Mouse (Mus musculus): ENCODE measurements at regions not wholly inside any gene's neighbourhood (a gene's known extent, or its start where the extent isn't known, plus 50 kb on each side); places are given as distances from the start of the nearest gene placed in this dataset.

DNA sequence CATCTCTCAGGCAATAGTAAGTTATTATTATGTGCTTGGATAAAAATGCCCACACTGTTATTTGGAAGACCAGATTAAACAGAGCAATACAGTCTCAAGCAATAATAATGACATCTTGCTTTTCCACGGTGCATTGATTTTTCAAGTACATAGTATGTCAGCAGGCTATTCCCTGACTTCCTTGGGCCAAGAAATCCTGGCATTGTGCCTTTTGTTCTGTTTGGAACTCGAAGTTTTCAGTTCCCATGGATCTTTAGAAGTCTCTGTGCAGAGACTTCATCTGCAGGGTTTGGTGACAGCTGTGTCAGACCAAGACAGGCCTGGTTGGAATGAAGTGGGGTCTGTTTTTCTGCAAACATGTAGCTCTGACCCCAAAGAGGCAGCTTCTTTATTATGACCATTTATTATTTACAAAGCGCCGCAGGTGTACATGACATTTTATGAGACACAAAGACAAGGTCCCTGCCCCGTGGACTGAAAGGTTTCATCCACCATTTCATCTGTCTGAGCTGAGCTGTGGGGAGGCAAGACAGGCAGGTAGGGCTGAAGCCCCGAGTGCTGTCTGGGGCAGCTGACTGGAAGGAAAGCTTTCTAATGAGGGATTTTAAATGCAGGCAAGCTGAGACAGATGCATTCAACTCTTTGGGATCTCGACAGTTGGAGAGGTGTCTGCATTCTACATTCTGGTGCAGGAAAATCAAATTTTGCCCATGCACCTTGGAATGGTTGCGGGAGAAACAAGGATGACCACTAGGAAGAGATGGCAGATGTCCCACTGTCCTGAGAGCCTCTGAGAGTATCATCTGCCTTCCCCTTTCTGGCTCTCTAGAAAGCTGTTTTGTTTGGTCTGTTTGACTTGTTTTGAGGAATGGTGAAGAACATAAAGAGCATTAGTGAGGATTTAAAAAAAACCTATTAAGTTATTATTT lies 57.4 kb upstream of the Syt6 start:
- DNase-seq, result no peak

DNA sequence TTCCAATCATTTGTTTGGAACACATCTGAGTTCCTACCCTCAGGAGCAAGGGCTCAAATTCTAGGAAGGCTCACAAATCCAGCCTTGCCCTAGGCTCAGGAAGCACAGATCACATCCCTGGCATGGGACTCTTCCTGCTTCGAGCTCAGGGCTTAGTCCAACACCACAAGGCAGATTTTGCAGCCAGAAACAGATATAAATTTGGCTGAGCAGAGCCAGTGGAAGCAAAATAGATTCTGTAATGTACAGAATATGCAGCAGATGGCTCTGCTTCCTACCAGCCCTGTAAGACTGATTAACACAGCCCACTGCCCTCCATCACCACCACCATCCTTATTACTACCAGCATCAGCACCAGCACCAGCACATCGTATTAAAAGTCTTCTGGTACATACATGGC lies 56.4 kb upstream of the Syt6 start:
- peak; percentile 43 for DNase-seq
